Mouse (Mus musculus): ENCODE measurements around the gene Dnajc8. TPM values are rescaled to one million over a fixed set of nuclear protein-coding genes. Genes with fewer than 3 reads are reported as not detected.
A peak's percentile ranks its signal among the peaks of the same experiment; 100 is the strongest.

Dnajc8 gene
- total RNA-seq (2018; cell fraction: chromatin; rRNA removed): 100 to 1,000 TPM in 2 of 26 experiments, 10 to 100 TPM in 24; 42.8 to 106 (median 71.4) TPM
- total RNA-seq (2018; cell fraction: cytosol; rRNA removed): 100 to 1,000 TPM in 5 of 26 experiments, 10 to 100 TPM in 21; 78.3 to 119 (median 90.3) TPM
- 10 to 100 TPM; 37.0 to 80.7 (median 58.0) TPM for total RNA-seq (2018; cell fraction: nucleus; rRNA removed)
- 98.0 to 366 TPM (median 125 TPM) in 3 replicates for polyA plus RNA-seq (2018)

- Histone ChIP-seq H3K27ac (peak within 1 kb of the TSS; percentile 62), H3K79me2 (ENCODE audit: inconsistent target) (peaks cover 85% of the 10 kb centered on the region), H3K36me3 (ENCODE audit: inconsistent target) (0 out of 2 replicates have a peak, but pooled peaks cover 5% of the 10 kb centered on the region), H3K4me3 (ENCODE audit: inconsistent target) (peak within 1 kb of the TSS; percentile 92)
- under 1% methylated on average over 59 of the region's 60 CpGs for WGBS (ENCODE audit: missing documents)
Observed at GRCm38 (mm10) chr4:132535406-132536121, at the start of gene Dnajc8. Dnajc8 (plus strand) TSS chr4:132535550.

GRCm38 (mm10) chr4:132488521-132488920 lies 46.8 kb upstream of the Dnajc8 start:
- peaks cover 5% of the 10 kb centered on the region; the same call in 1 of the 2 replicates for H3K36me3 ChIP-seq (ENCODE audit: inconsistent target)
- no peaks in the 10 kb centered on the region for H3K79me2 ChIP-seq (ENCODE audit: inconsistent target)
- no peak overlapping the region for H3K4me3 ChIP-seq (ENCODE audit: inconsistent target)
- 65% methylated on average over 3 of the region's 3 CpGs for WGBS (ENCODE audit: missing documents)
- no peak overlapping the region for H3K27ac ChIP-seq

GRCm38 (mm10) chr4:132488976-132489375 lies 46.4 kb upstream of the Dnajc8 start:
- Histone ChIP-seq H3K36me3 (ENCODE audit: inconsistent target) (peaks cover 8% of the 10 kb centered on the region; the same call in 1 of the 2 replicates), H3K4me3 (ENCODE audit: inconsistent target) (no peak overlapping the region), H3K79me2 (ENCODE audit: inconsistent target) (no peaks in the 10 kb centered on the region), H3K27ac (no peak overlapping the region)
- 80% methylated on average over 6 of the region's 6 CpGs for WGBS (ENCODE audit: missing documents)

- no peaks in the 10 kb centered on the region for H3K79me2 ChIP-seq (ENCODE audit: inconsistent target)
- no peak overlapping the region for H3K4me3 ChIP-seq (ENCODE audit: inconsistent target)
- peaks cover 10% of the 10 kb centered on the region; the same call in 1 of the 2 replicates for H3K36me3 ChIP-seq (ENCODE audit: inconsistent target)
- no peak overlapping the region for H3K27ac ChIP-seq
- 34% methylated on average over 10 of the region's 15 CpGs for WGBS (ENCODE audit: missing documents)
Observed at GRCm38 (mm10) chr4:132490273-132491010, 44.9 kb upstream of the Dnajc8 start.

- Histone ChIP-seq H3K79me2 (ENCODE audit: inconsistent target) (no peaks in the 10 kb centered on the region), H3K27ac (no peak overlapping the region), H3K36me3 (ENCODE audit: inconsistent target) (peaks cover 16% of the 10 kb centered on the region; the same call in 1 of the 2 replicates), H3K4me3 (ENCODE audit: inconsistent target) (no peak overlapping the region)
- 61% methylated on average over 7 of the region's 8 CpGs for WGBS (ENCODE audit: missing documents)
Observed at GRCm38 (mm10) chr4:132491057-132491456, 44.3 kb upstream of the Dnajc8 start.

GRCm38 (mm10) chr4:132491748-132492147 lies 43.6 kb upstream of the Dnajc8 start:
- H3K27ac ChIP-seq: no peak overlapping the region
- no peak overlapping the region for H3K4me3 ChIP-seq (ENCODE audit: inconsistent target)
- H3K79me2 ChIP-seq (ENCODE audit: inconsistent target): no peaks in the 10 kb centered on the region
- WGBS (ENCODE audit: missing documents): 81% methylated on average over 6 of the region's 6 CpGs
- peaks cover 23% of the 10 kb centered on the region; the same call in 1 of the 2 replicates for H3K36me3 ChIP-seq (ENCODE audit: inconsistent target)

GRCm38 (mm10) chr4:132492178-132493060 lies 42.9 kb upstream of the Dnajc8 start:
- H3K4me3 ChIP-seq (ENCODE audit: inconsistent target): no peak overlapping the region
- WGBS (ENCODE audit: missing documents): 91% methylated on average over 9 of the region's 10 CpGs
- peaks cover 30% of the 10 kb centered on the region; the same call in 1 of the 2 replicates for H3K36me3 ChIP-seq (ENCODE audit: inconsistent target)
- H3K27ac ChIP-seq: no peak overlapping the region
- no peaks in the 10 kb centered on the region for H3K79me2 ChIP-seq (ENCODE audit: inconsistent target)

GRCm38 (mm10) chr4:132494271-132494918 lies 41.0 kb upstream of the Dnajc8 start:
- Histone ChIP-seq H3K27ac (peak overlapping the region; percentile 24), H3K4me3 (ENCODE audit: inconsistent target) (no peak overlapping the region), H3K79me2 (ENCODE audit: inconsistent target) (no peaks in the 10 kb centered on the region), H3K36me3 (ENCODE audit: inconsistent target) (peaks cover 49% of the 10 kb centered on the region)
- WGBS (ENCODE audit: missing documents): 14% methylated on average over 20 of the region's 20 CpGs

- whole genome bisulfite sequencing (ENCODE audit: missing documents): 100% methylated on average over 6 of the region's 6 CpGs
- Histone ChIP-seq H3K36me3 (ENCODE audit: inconsistent target) (peaks cover 31% of the 10 kb centered on the region), H3K4me3 (ENCODE audit: inconsistent target) (no peak overlapping the region), H3K79me2 (ENCODE audit: inconsistent target) (peaks cover 44% of the 10 kb centered on the region), H3K27ac (no peak overlapping the region)
Observed at GRCm38 (mm10) chr4:132501639-132502038, 33.7 kb upstream of the Dnajc8 start.

- WGBS (ENCODE audit: missing documents): 97% methylated on average over 9 of the region's 11 CpGs
- Histone ChIP-seq H3K4me3 (ENCODE audit: inconsistent target) (no peak overlapping the region), H3K36me3 (ENCODE audit: inconsistent target) (peaks cover 14% of the 10 kb centered on the region), H3K27ac (no peak overlapping the region), H3K79me2 (ENCODE audit: inconsistent target) (peaks cover 61% of the 10 kb centered on the region)
Observed at GRCm38 (mm10) chr4:132503344-132503743, 32.0 kb upstream of the Dnajc8 start.

- 55% methylated on average over 6 of the region's 6 CpGs for WGBS (ENCODE audit: missing documents)
- H3K36me3 ChIP-seq (ENCODE audit: inconsistent target): no peaks in the 10 kb centered on the region
- H3K4me3 ChIP-seq (ENCODE audit: inconsistent target): no peak overlapping the region
- H3K27ac ChIP-seq: peak overlapping the region; percentile 22
- H3K79me2 ChIP-seq (ENCODE audit: inconsistent target): peaks cover 78% of the 10 kb centered on the region
Observed at GRCm38 (mm10) chr4:132505034-132505738, 30.2 kb upstream of the Dnajc8 start.

- Histone ChIP-seq H3K36me3 (ENCODE audit: inconsistent target) (no peaks in the 10 kb centered on the region), H3K4me3 (ENCODE audit: inconsistent target) (no peak overlapping the region), H3K79me2 (ENCODE audit: inconsistent target) (peaks cover 78% of the 10 kb centered on the region), H3K27ac (peak overlapping the region; percentile 22; the same call in 1 of the 2 replicates)
- WGBS (ENCODE audit: missing documents): 58% methylated on average over 10 of the region's 10 CpGs
Observed at GRCm38 (mm10) chr4:132505800-132506199, 29.6 kb upstream of the Dnajc8 start.

- Histone ChIP-seq H3K4me3 (ENCODE audit: inconsistent target) (no peak overlapping the region), H3K27ac (no peak overlapping the region), H3K36me3 (ENCODE audit: inconsistent target) (no peaks in the 10 kb centered on the region), H3K79me2 (ENCODE audit: inconsistent target) (peaks cover 78% of the 10 kb centered on the region)
- 95% methylated on average over 6 of the region's 6 CpGs for WGBS (ENCODE audit: missing documents)
Observed at GRCm38 (mm10) chr4:132506250-132506649, 29.1 kb upstream of the Dnajc8 start.
